Mouse (Mus musculus): ENCODE data around the gene Cnga1. TPM values are rescaled to one million over a fixed set of nuclear protein-coding genes. Genes with fewer than 3 reads are reported as not detected.
A peak's percentile ranks its signal among the peaks of the same experiment; 100 is the strongest.
"Not testable (repeated sequence)": the region's sequence is repeated elsewhere in the genome, so short reads cannot be mapped to it uniquely, and the experiment has no call there.

The Cnga1 gene
- polyA plus RNA-seq, 1 experiment from 2014 or later, result not detected

GRCm38 (mm10) chr5:72617413-72617812, 26.7 kb downstream of the Cnga1 start:
- WGBS, result 87% methylated on average over 4 of the region's 4 CpGs
- no peak overlapping the region for H3K4me2 ChIP-seq (ENCODE audit: low read depth, low read length)
- no peak overlapping the region for H3K27ac ChIP-seq (ENCODE audit: low read length)
- no peaks in the 10 kb centered on the region for H3K27me3 ChIP-seq (replicated peaks; ENCODE audit: control insufficient read depth, insufficient read depth, low read length)
- H3K9ac ChIP-seq (ENCODE audit: low read depth, low read length), result no peak overlapping the region
- H3K4me1 ChIP-seq (ENCODE audit: control insufficient read depth, insufficient read depth, low read length), result no peaks in the 10 kb centered on the region
- no peaks in the 10 kb centered on the region for H3K9me3 ChIP-seq (ENCODE audit: control insufficient read depth, low read length)
- ATAC-seq, result no peak
- H3K4me3 ChIP-seq (ENCODE audit: low read length), result no peak overlapping the region
- no peaks in the 10 kb centered on the region for H3K36me3 ChIP-seq (ENCODE audit: control insufficient read depth, insufficient read depth, low read length)

GRCm38 (mm10) chr5:72603138-72603537, 40.9 kb downstream of the Cnga1 start:
- WGBS, result 65% methylated on average over 4 of the region's 4 CpGs

GRCm38 (mm10) chr5:72601006-72601405, 43.1 kb downstream of the Cnga1 start:
- peak; percentile 61 for ATAC-seq
- Histone ChIP-seq H3K9ac (ENCODE audit: low read depth, low read length) (no peak overlapping the region), H3K27me3 (replicated peaks; ENCODE audit: control insufficient read depth, insufficient read depth, low read length) (no peaks in the 10 kb centered on the region), H3K4me1 (ENCODE audit: control insufficient read depth, insufficient read depth, low read length) (no peaks in the 10 kb centered on the region), H3K4me2 (ENCODE audit: low read depth, low read length) (no peak overlapping the region), H3K36me3 (ENCODE audit: control insufficient read depth, insufficient read depth, low read length) (no peaks in the 10 kb centered on the region), H3K9me3 (ENCODE audit: control insufficient read depth, low read length) (no peaks in the 10 kb centered on the region), H3K27ac (ENCODE audit: low read length) (no peak overlapping the region), H3K4me3 (ENCODE audit: low read length) (no peak overlapping the region)
- WGBS, result 23% methylated on average over 5 of the region's 5 CpGs

More at GRCm38 (mm10) chr5:72603138-72603537, 40.9 kb downstream of the Cnga1 start:
- Histone ChIP-seq H3K9ac (ENCODE audit: low read depth, low read length) (no peak overlapping the region), H3K4me1 (ENCODE audit: control insufficient read depth, insufficient read depth, low read length) (no peaks in the 10 kb centered on the region), H3K36me3 (ENCODE audit: control insufficient read depth, insufficient read depth, low read length) (no peaks in the 10 kb centered on the region), H3K27me3 (replicated peaks; ENCODE audit: control insufficient read depth, insufficient read depth, low read length) (no peaks in the 10 kb centered on the region), H3K27ac (ENCODE audit: low read length) (no peak overlapping the region), H3K4me2 (ENCODE audit: low read depth, low read length) (no peak overlapping the region), H3K9me3 (ENCODE audit: control insufficient read depth, low read length) (no peaks in the 10 kb centered on the region), H3K4me3 (ENCODE audit: low read length) (no peak overlapping the region)
- peak; percentile 69 for ATAC-seq

GRCm38 (mm10) chr5:72587192-72587681, 56.8 kb downstream of the Cnga1 start, which contains the start of gene Gm5868:
TSS of gene Gm5868 (minus strand) at chr5:72587551.
- H3K4me3 ChIP-seq (ENCODE audit: low read length), result peak within 1 kb of the TSS; percentile 46
- H3K4me1 ChIP-seq (ENCODE audit: control insufficient read depth, insufficient read depth, low read length), result peaks cover 5% of the 10 kb centered on the region; the same call in 1 of the 2 replicates
- H3K9me3 ChIP-seq (ENCODE audit: control insufficient read depth, low read length), result no peaks in the 10 kb centered on the region
- peak within 1 kb of the TSS; percentile 45 for H3K9ac ChIP-seq (ENCODE audit: low read depth, low read length)
- WGBS, result 1% methylated on average over 38 of the region's 38 CpGs
- H3K36me3 ChIP-seq (ENCODE audit: control insufficient read depth, insufficient read depth, low read length), result no peaks in the 10 kb centered on the region
- peak; percentile 69; the same call in 1 of the 2 replicates for ATAC-seq
- no peak within 1 kb of the TSS for H3K27ac ChIP-seq (ENCODE audit: low read length)
- peaks cover 6% of the 10 kb centered on the region; the same call in 1 of the 2 replicates for H3K27me3 ChIP-seq (replicated peaks; ENCODE audit: control insufficient read depth, insufficient read depth, low read length)
- peak within 1 kb of the TSS; percentile 77 for H3K4me2 ChIP-seq (ENCODE audit: low read depth, low read length)

GRCm38 (mm10) chr5:72586667-72587191, 57.3 kb downstream of the Cnga1 start:
- WGBS, result 47% methylated on average over 25 of the region's 25 CpGs
- ATAC-seq, result 0 out of 2 replicates have a peak, but pooled peaks have one; percentile 16
- Histone ChIP-seq H3K4me2 (ENCODE audit: low read depth, low read length) (peak overlapping the region; percentile 77), H3K9ac (ENCODE audit: low read depth, low read length) (peak overlapping the region; percentile 45; the same call in 1 of the 2 replicates), H3K4me3 (ENCODE audit: low read length) (peak overlapping the region; percentile 46)
- not testable (repeated sequence) for H3K9me3 ChIP-seq (ENCODE audit: control insufficient read depth, low read length); H3K36me3 ChIP-seq (ENCODE audit: control insufficient read depth, insufficient read depth, low read length); H3K27ac ChIP-seq (ENCODE audit: low read length); H3K27me3 ChIP-seq (replicated peaks; ENCODE audit: control insufficient read depth, insufficient read depth, low read length); H3K4me1 ChIP-seq (ENCODE audit: control insufficient read depth, insufficient read depth, low read length)

GRCm38 (mm10) chr5:72586122-72586521, 58.0 kb downstream of the Cnga1 start:
- not testable (repeated sequence) for H3K9me3 ChIP-seq (ENCODE audit: control insufficient read depth, low read length); H3K27me3 ChIP-seq (replicated peaks; ENCODE audit: control insufficient read depth, insufficient read depth, low read length); H3K4me3 ChIP-seq (ENCODE audit: low read length); H3K9ac ChIP-seq (ENCODE audit: low read depth, low read length); H3K36me3 ChIP-seq (ENCODE audit: control insufficient read depth, insufficient read depth, low read length); H3K4me1 ChIP-seq (ENCODE audit: control insufficient read depth, insufficient read depth, low read length); H3K27ac ChIP-seq (ENCODE audit: low read length); H3K4me2 ChIP-seq (ENCODE audit: low read depth, low read length)
- ATAC-seq, result peak; percentile 80
- WGBS, result 48% methylated on average over 7 of the region's 7 CpGs

GRCm38 (mm10) chr5:72580970-72581332, 63.1 kb downstream of the Cnga1 start, which contains the start of gene Zar1:
TSS of gene Zar1 (minus strand) at chr5:72581254.
- H3K9me3 ChIP-seq (ENCODE audit: control insufficient read depth, low read length); H3K4me1 ChIP-seq (ENCODE audit: control insufficient read depth, insufficient read depth, low read length); H3K27me3 ChIP-seq (replicated peaks; ENCODE audit: control insufficient read depth, insufficient read depth, low read length); H3K36me3 ChIP-seq (ENCODE audit: control insufficient read depth, insufficient read depth, low read length); H3K27ac ChIP-seq (ENCODE audit: low read length): not testable (repeated sequence)
- ATAC-seq, result peak; percentile 70
- WGBS, result 10% methylated on average over 20 of the region's 21 CpGs
- Histone ChIP-seq H3K9ac (ENCODE audit: low read depth, low read length) (peak within 1 kb of the TSS; percentile 56; the same call in 1 of the 2 replicates), H3K4me3 (ENCODE audit: low read length) (peak within 1 kb of the TSS; percentile 53), H3K4me2 (ENCODE audit: low read depth, low read length) (peak within 1 kb of the TSS; percentile 84)

- peak overlapping the region; percentile 56; the same call in 1 of the 2 replicates for H3K9ac ChIP-seq (ENCODE audit: low read depth, low read length)
- H3K4me2 ChIP-seq (ENCODE audit: low read depth, low read length), result peak overlapping the region; percentile 84
- 6% methylated on average over 50 of the region's 73 CpGs for WGBS
These were observed 63.7 kb downstream of the Cnga1 start for GRCm38 (mm10) chr5:72580088-72580969.

GRCm38 (mm10) chr5:72579599-72579998, 64.5 kb downstream of the Cnga1 start:
- H3K4me2 ChIP-seq (ENCODE audit: low read depth, low read length); H3K9me3 ChIP-seq (ENCODE audit: control insufficient read depth, low read length); H3K36me3 ChIP-seq (ENCODE audit: control insufficient read depth, insufficient read depth, low read length); H3K4me3 ChIP-seq (ENCODE audit: low read length); H3K27ac ChIP-seq (ENCODE audit: low read length); ATAC-seq; H3K4me1 ChIP-seq (ENCODE audit: control insufficient read depth, insufficient read depth, low read length); H3K9ac ChIP-seq (ENCODE audit: low read depth, low read length); H3K27me3 ChIP-seq (replicated peaks; ENCODE audit: control insufficient read depth, insufficient read depth, low read length): not testable (repeated sequence)
- WGBS, result 58% methylated on average over 10 of the region's 10 CpGs

More at GRCm38 (mm10) chr5:72580088-72580969, 63.7 kb downstream of the Cnga1 start:
- not testable (repeated sequence) for H3K9me3 ChIP-seq (ENCODE audit: control insufficient read depth, low read length); H3K36me3 ChIP-seq (ENCODE audit: control insufficient read depth, insufficient read depth, low read length); H3K27ac ChIP-seq (ENCODE audit: low read length); H3K27me3 ChIP-seq (replicated peaks; ENCODE audit: control insufficient read depth, insufficient read depth, low read length); H3K4me1 ChIP-seq (ENCODE audit: control insufficient read depth, insufficient read depth, low read length)
- ATAC-seq, result peak; percentile 82
- H3K4me3 ChIP-seq (ENCODE audit: low read length), result peak overlapping the region; percentile 53
